Mouse (Mus musculus) myocyte (in vitro differentiated cells): Measurements from ENCODE around the gene Rsc1a1. TPM values are rescaled to one million over a fixed set of nuclear protein-coding genes. Genes with fewer than 3 reads are reported as not detected.

Experiments used
- H3K27me3 ChIP-seq: one replicate; pipeline ENCODE4 v1.6.1; 2011; ENCODE audit not compliant: control insufficient read depth, insufficient read depth, insufficient read length
- H3K36me3 ChIP-seq: one replicate; pipeline ENCODE4 v1.6.1; 2011; ENCODE audit not compliant: control insufficient read depth, insufficient read depth
- H3K4me2 ChIP-seq: one replicate; pipeline ENCODE4 v1.6.1; 2011; ENCODE audit warnings: low read depth, control low read depth
- H3K4me3 ChIP-seq: one replicate; pipeline ENCODE4 v1.5.1; 2011; ENCODE audit warnings: mild to moderate bottlenecking, control low read depth, moderate library complexity
- H3K79me2 ChIP-seq: one replicate; pipeline ENCODE4 v1.6.1; 2011; ENCODE audit not compliant: control insufficient read depth, insufficient read depth
- H3ac ChIP-seq: one replicate; pipeline ENCODE4 v1.6.1; 2011; ENCODE audit not compliant: control insufficient read depth, insufficient read length
- CEBPB ChIP-seq: IDR thresholded peaks from 2 replicates; pipeline ENCODE4 v1.6.1; 2011; ENCODE audit warnings: mild to moderate bottlenecking, moderate library complexity; ENCODE audit not compliant: poor library complexity, insufficient read depth, severe bottlenecking
- E2F4 ChIP-seq: IDR thresholded peaks from one replicate; pipeline ENCODE4 v1.6.1; 2011; ENCODE audit warnings: mild to moderate bottlenecking, control low read depth, moderate library complexity; ENCODE audit not compliant: insufficient read depth
- MAX ChIP-seq: IDR thresholded peaks from one replicate; pipeline ENCODE4 v1.6.1; 2011; ENCODE audit warnings: low read depth, mild to moderate bottlenecking, control low read depth
- MYOD1 ChIP-seq, 3 experiments: IDR thresholded peaks; one replicate each; pipeline ENCODE4 v1.6.1; 2011; ENCODE audit warnings: control low read depth in 2 of 3, low read depth in 2 of 3, mild to moderate bottlenecking in 2 of 3, moderate library complexity in 1 of 3; ENCODE audit not compliant: insufficient read length in 2 of 3, control insufficient read depth in 1 of 3
- MYOG ChIP-seq, 3 experiments: IDR thresholded peaks; one replicate each; pipeline ENCODE4 v1.6.1; 2011; ENCODE audit warnings: control low read depth in 2 of 3, low read depth in 2 of 3, mild to moderate bottlenecking in 2 of 3; ENCODE audit not compliant: insufficient read length in 2 of 3, control insufficient read depth in 1 of 3, insufficient read depth in 1 of 3
- POLR2A ChIP-seq: IDR thresholded peaks from one replicate; pipeline ENCODE4 v1.6.1; 2011; ENCODE audit warnings: low read depth, mild to moderate bottlenecking, control low read depth, moderate library complexity; ENCODE audit not compliant: insufficient read length
- POLR2AphosphoS2 ChIP-seq: IDR thresholded peaks from one replicate; pipeline ENCODE4 v1.6.1; 2011; ENCODE audit warnings: low read depth, control low read depth; ENCODE audit not compliant: insufficient read length
- REST ChIP-seq: IDR thresholded peaks from one replicate; pipeline ENCODE4 v1.6.1; 2011; ENCODE audit warnings: mild to moderate bottlenecking, control low read depth, moderate library complexity; ENCODE audit not compliant: insufficient read depth, insufficient read length
- SRF ChIP-seq: IDR thresholded peaks from one replicate; pipeline ENCODE4 v1.6.1; 2011; ENCODE audit warnings: low read depth; ENCODE audit not compliant: control insufficient read depth, insufficient read length
- TCF12 ChIP-seq: IDR thresholded peaks from one replicate; pipeline ENCODE4 v1.6.1; 2011; ENCODE audit warnings: mild to moderate bottlenecking, control low read depth; ENCODE audit not compliant: poor library complexity, insufficient read depth, severe bottlenecking
- TCF3 ChIP-seq: IDR thresholded peaks from one replicate; pipeline ENCODE4 v1.6.1; 2011; ENCODE audit warnings: low read depth, control low read depth; ENCODE audit not compliant: insufficient read length
- USF1 ChIP-seq: IDR thresholded peaks from one replicate; pipeline ENCODE4 v1.6.1; 2011; ENCODE audit warnings: low read depth, mild to moderate bottlenecking, control low read depth, moderate library complexity
- polyA plus RNA-seq: library from polyadenylated mRNA; unstranded; fragments of >200 nt; fragmentation: generic; extraction: Trizol; gene quantifications from one replicate; pipeline ENCODE4 v1.2.1, GENCODE M21; 2012; ENCODE audit warnings: missing spikeins

Rsc1a1 gene
- polyA plus RNA-seq, 1 experiment, result 5.8 TPM

DNA sequence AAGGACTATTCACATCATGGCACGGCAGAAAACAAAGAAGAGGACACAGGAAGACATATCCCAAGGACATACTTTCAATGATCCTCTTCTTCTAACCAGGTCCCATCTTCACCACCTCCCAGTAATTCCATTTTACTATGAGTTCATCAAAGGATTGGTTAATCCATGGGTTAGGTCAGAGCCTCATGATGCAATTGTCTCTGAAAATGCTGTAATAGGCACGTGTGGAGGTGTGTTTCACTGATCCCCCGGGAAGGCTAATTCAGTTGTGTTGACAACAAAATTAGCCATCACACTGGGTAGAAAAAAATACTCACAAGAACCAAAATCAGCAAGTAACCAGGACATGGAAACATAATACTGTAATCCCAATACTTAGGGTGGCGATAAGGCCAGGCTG is 32.2 kb upstream of the Rsc1a1 start:
- peak overlapping the region; percentile 22 for H3K4me2 ChIP-seq
- H3K79me2 ChIP-seq, result peaks cover 96% of the 10 kb centered on the region
- no peaks in the 10 kb centered on the region for H3K27me3 ChIP-seq
- H3K4me3 ChIP-seq, result no peak overlapping the region
- H3ac ChIP-seq, result no peak overlapping the region
- peaks cover 10% of the 10 kb centered on the region for H3K36me3 ChIP-seq
- TF ChIP-seq USF1 (no peak), CEBPB (peak; percentile 87)

DNA sequence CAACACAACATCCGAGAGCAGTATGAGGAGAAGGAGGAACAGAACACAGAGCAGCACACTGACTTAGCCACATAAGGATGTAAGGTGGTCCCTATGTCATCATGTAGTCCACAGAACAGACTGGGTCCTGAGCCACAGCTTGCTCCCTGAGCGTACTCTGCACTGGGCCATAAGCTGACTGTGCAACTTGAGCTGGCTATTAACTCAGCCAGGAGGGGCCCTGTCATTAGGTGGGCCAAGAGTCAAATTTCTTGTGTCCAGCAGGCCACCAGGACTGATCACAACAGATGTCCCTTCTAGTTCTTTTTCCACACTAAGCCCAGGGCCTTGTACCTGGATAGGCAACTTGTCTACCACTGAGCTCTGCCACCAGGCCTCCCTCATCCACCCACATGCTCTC is 29.6 kb upstream of the Rsc1a1 start:
- Histone ChIP-seq H3K4me2 (peak overlapping the region; percentile 43), H3K36me3 (peaks cover 8% of the 10 kb centered on the region), H3K27me3 (no peaks in the 10 kb centered on the region), H3ac (no peak overlapping the region), H3K4me3 (no peak overlapping the region), H3K79me2 (peaks cover 71% of the 10 kb centered on the region)
- TF ChIP-seq E2F4, result no peak
- no peak for TF ChIP-seq REST
- TF ChIP-seq CEBPB, result 0 out of 2 replicates have a peak, but pooled peaks have one; percentile 11
- no peak for TF ChIP-seq TCF12
- no peak for TF ChIP-seq SRF
- no peak for TF ChIP-seq MYOG (IDR thresholded peaks at IDR 0.05; ENCODE audit: control insufficient read depth in 1 of 3, insufficient read depth in 1 of 3, insufficient read length in 2 of 3, low read depth in 2 of 3)
- TF ChIP-seq TCF3, result no peak
- TF ChIP-seq USF1, result no peak
- peak in 1 of 3 experiments; percentile 62 for TF ChIP-seq MYOD1 (IDR thresholded peaks at IDR 0.05; ENCODE audit: control insufficient read depth in 1 of 3, insufficient read length in 2 of 3, low read depth in 2 of 3)
- TF ChIP-seq MAX, result no peak
- TF ChIP-seq POLR2AphosphoS2, result no peak
- peak; percentile 17 for TF ChIP-seq POLR2A

GRCm38 (mm10) chr4:141713598-141714142 is 28.3 kb upstream of the Rsc1a1 start:
- Histone ChIP-seq H3K27me3 (no peaks in the 10 kb centered on the region), H3K36me3 (peaks cover 18% of the 10 kb centered on the region), H3K4me3 (no peak overlapping the region), H3ac (no peak overlapping the region), H3K4me2 (no peak overlapping the region), H3K79me2 (peaks cover 62% of the 10 kb centered on the region)
- no peak for TF ChIP-seq TCF12
- TF ChIP-seq MAX, result no peak
- no peak for TF ChIP-seq E2F4
- no peak for TF ChIP-seq MYOG (IDR thresholded peaks at IDR 0.05; ENCODE audit: control insufficient read depth in 1 of 3, insufficient read depth in 1 of 3, insufficient read length in 2 of 3, low read depth in 2 of 3)
- no peak for TF ChIP-seq CEBPB
- no peak for TF ChIP-seq POLR2AphosphoS2
- no peak for TF ChIP-seq USF1
- no peak for TF ChIP-seq SRF
- TF ChIP-seq MYOD1 (IDR thresholded peaks at IDR 0.05; ENCODE audit: control insufficient read depth in 1 of 3, insufficient read length in 2 of 3, low read depth in 2 of 3), result no peak
- TF ChIP-seq TCF3, result no peak
- no peak for TF ChIP-seq REST
- TF ChIP-seq POLR2A, result no peak

GRCm38 (mm10) chr4:141711250-141711649 is 25.9 kb upstream of the Rsc1a1 start:
- H3K36me3 ChIP-seq, result peaks cover 37% of the 10 kb centered on the region
- H3K4me3 ChIP-seq, result no peak overlapping the region
- TF ChIP-seq POLR2AphosphoS2, result no peak
- TF ChIP-seq USF1, result no peak
- TF ChIP-seq MYOG (IDR thresholded peaks at IDR 0.05; ENCODE audit: control insufficient read depth in 1 of 3, insufficient read depth in 1 of 3, insufficient read length in 2 of 3, low read depth in 2 of 3), result no peak
- no peak for TF ChIP-seq SRF
- no peak for TF ChIP-seq MAX
- no peak for TF ChIP-seq REST
- no peak for TF ChIP-seq TCF12
- no peak for TF ChIP-seq CEBPB
- no peak for TF ChIP-seq MYOD1 (IDR thresholded peaks at IDR 0.05; ENCODE audit: control insufficient read depth in 1 of 3, insufficient read length in 2 of 3, low read depth in 2 of 3)
- TF ChIP-seq POLR2A, result no peak
- TF ChIP-seq E2F4, result no peak
- TF ChIP-seq TCF3, result no peak
- H3K27me3 ChIP-seq, result no peaks in the 10 kb centered on the region
- H3ac ChIP-seq, result no peak overlapping the region
- no peak overlapping the region for H3K4me2 ChIP-seq
- H3K79me2 ChIP-seq, result peaks cover 38% of the 10 kb centered on the region

DNA sequence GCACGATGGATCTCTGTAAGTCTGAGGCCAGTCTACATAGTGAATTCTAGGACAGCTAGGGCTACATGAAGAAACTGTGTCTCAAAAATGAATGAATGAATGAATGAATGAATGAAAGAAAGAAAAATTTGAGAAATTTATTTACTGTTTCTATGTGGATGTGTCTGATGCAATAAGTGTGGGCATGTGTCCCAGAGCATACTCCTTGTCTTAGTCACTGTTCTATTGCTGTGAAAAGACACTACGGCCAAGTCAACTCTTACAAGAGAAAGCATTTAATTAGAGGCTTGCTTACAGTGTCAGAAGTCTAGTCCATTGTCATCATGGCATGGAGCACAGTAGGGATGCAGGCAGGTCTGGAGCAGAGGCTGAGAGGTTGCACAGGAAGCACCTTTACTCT is 23.6 kb upstream of the Rsc1a1 start:
- no peak overlapping the region for H3ac ChIP-seq
- TF ChIP-seq TCF12, result no peak
- TF ChIP-seq MYOD1 (IDR thresholded peaks at IDR 0.05; ENCODE audit: control insufficient read depth in 1 of 3, insufficient read length in 2 of 3, low read depth in 2 of 3), result no peak
- TF ChIP-seq USF1, result no peak
- no peak for TF ChIP-seq SRF
- TF ChIP-seq MAX, result no peak
- TF ChIP-seq TCF3, result no peak
- TF ChIP-seq REST, result no peak
- no peak for TF ChIP-seq E2F4
- TF ChIP-seq CEBPB, result no peak
- no peak for TF ChIP-seq POLR2AphosphoS2
- no peak for TF ChIP-seq POLR2A
- TF ChIP-seq MYOG (IDR thresholded peaks at IDR 0.05; ENCODE audit: control insufficient read depth in 1 of 3, insufficient read depth in 1 of 3, insufficient read length in 2 of 3, low read depth in 2 of 3), result no peak
- H3K4me3 ChIP-seq, result no peak overlapping the region
- no peaks in the 10 kb centered on the region for H3K27me3 ChIP-seq
- peaks cover 17% of the 10 kb centered on the region for H3K79me2 ChIP-seq
- H3K36me3 ChIP-seq, result peaks cover 51% of the 10 kb centered on the region
- H3K4me2 ChIP-seq, result no peak overlapping the region
